Mouse (Mus musculus): Measurements from ENCODE around the gene Eif2ak4.

- no peak for TF ChIP-seq CTCF (IDR thresholded peaks at IDR 0.05; ENCODE audit: low read depth)
- no peak for TF ChIP-seq EP300 (IDR thresholded peaks at IDR 0.05; ENCODE audit: low read depth)
Measured at GRCm38 (mm10) chr2:118442172-118442571, 53.8 kb downstream of the Eif2ak4 start.

All from liver, postnatal 0 days (tissue).